Mouse (Mus musculus) cortical plate, adult 2 months (tissue): ENCODE results near the gene Brwd1.

Source experiments
- CTCF ChIP-seq: fragments of 200-500 bp; IDR thresholded peaks from 2 replicates; pipeline ENCODE4 v1.5.1; 2011; ENCODE audit warnings: mild to moderate bottlenecking, control low read depth, low read length; ENCODE audit not compliant: insufficient read depth; ENCODE audit errors: extremely low read depth
- POLR2A ChIP-seq: fragments of 200-500 bp; IDR thresholded peaks from 2 replicates; pipeline ENCODE4 v1.6.1; 2011; ENCODE audit warnings: mild to moderate bottlenecking, low read length, control low read depth; ENCODE audit not compliant: insufficient read depth; ENCODE audit errors: extremely low read depth

GRCm38 (mm10) chr16:96081742-96082241 is 534 bp downstream of the Brwd1 start:
- TF ChIP-seq CTCF (no peak), POLR2A (no peak)
